Mouse (Mus musculus) CD4-positive, CD25-positive, alpha-beta regulatory T cell, adult 2 months (primary cell): Measurements from ENCODE around the gene Esyt2.
A peak's percentile ranks its signal among the peaks of the same experiment; 100 is the strongest.

Source experiments
- DNase-seq: peaks from one replicate; pipeline ENCODE4 v3.0.0-alpha.2; 2012; ENCODE audit warnings: low read depth, low spot score

Gene Esyt2

GRCm38 (mm10) chr12:116362091-116362490, 81.1 kb downstream of the Esyt2 start:
- DNase-seq, result no peak

- no peak for DNase-seq
Observed at GRCm38 (mm10) chr12:116366900-116367299, 85.9 kb downstream of the Esyt2 start.

GRCm38 (mm10) chr12:116367346-116367745, 86.3 kb downstream of the Esyt2 start:
- no peak for DNase-seq

GRCm38 (mm10) chr12:116368857-116369256, 87.9 kb downstream of the Esyt2 start:
- no peak for DNase-seq

- no peak for DNase-seq
Observed at GRCm38 (mm10) chr12:116383101-116383500, 102.1 kb downstream of the Esyt2 start.

GRCm38 (mm10) chr12:116383995-116384394, 103.0 kb downstream of the Esyt2 start:
- no peak for DNase-seq

GRCm38 (mm10) chr12:116386802-116387201, 105.8 kb downstream of the Esyt2 start:
- no peak for DNase-seq

- no peak for DNase-seq
Observed at GRCm38 (mm10) chr12:116389868-116390267, 108.9 kb downstream of the Esyt2 start.

- DNase-seq, result peak; percentile 15
Observed at GRCm38 (mm10) chr12:116394327-116394726, 113.3 kb downstream of the Esyt2 start.

- no peak for DNase-seq
Observed at GRCm38 (mm10) chr12:116395312-116395711, 114.3 kb downstream of the Esyt2 start.

GRCm38 (mm10) chr12:116396072-116396695, 115.2 kb downstream of the Esyt2 start:
- no peak for DNase-seq

- peak; percentile 16 for DNase-seq
Observed at GRCm38 (mm10) chr12:116404012-116404679, 123.2 kb downstream of the Esyt2 start.

- DNase-seq, result peak; percentile 100
Observed at GRCm38 (mm10) chr12:116405045-116405835, 124.2 kb downstream of the Esyt2 start, which contains the start of gene Ncapg2. TSS of gene Ncapg2 (plus strand) at chr12:116405402.

GRCm38 (mm10) chr12:116405836-116406155, 124.8 kb downstream of the Esyt2 start:
- no peak for DNase-seq

- DNase-seq, result no peak
Observed at GRCm38 (mm10) chr12:116407883-116408282, 126.9 kb downstream of the Esyt2 start.

- no peak for DNase-seq
Observed at GRCm38 (mm10) chr12:116414941-116415340, 133.9 kb downstream of the Esyt2 start.

GRCm38 (mm10) chr12:116416514-116416913, 135.5 kb downstream of the Esyt2 start:
- DNase-seq, result peak; percentile 15

GRCm38 (mm10) chr12:116421656-116422055, 140.7 kb downstream of the Esyt2 start:
- no peak for DNase-seq

- no peak for DNase-seq
Observed at GRCm38 (mm10) chr12:116425392-116425791, 144.4 kb downstream of the Esyt2 start.

GRCm38 (mm10) chr12:116433742-116434141, 152.7 kb downstream of the Esyt2 start:
- DNase-seq, result no peak

GRCm38 (mm10) chr12:116435232-116435631, 154.2 kb downstream of the Esyt2 start:
- DNase-seq, result no peak

- DNase-seq, result no peak
Observed at GRCm38 (mm10) chr12:116436125-116436524, 155.1 kb downstream of the Esyt2 start.

GRCm38 (mm10) chr12:116438591-116438990, 157.6 kb downstream of the Esyt2 start:
- DNase-seq, result no peak
